Mouse (Mus musculus) common myeloid progenitor, adult 5-6 weeks (primary cell): ENCODE results near the gene Eid2. TPM values are rescaled to one million over a fixed set of nuclear protein-coding genes. Genes with fewer than 3 reads are reported as not detected.
A peak's percentile ranks its signal among the peaks of the same experiment; 100 is the strongest.

Experiments used
- ATAC-seq: replicated peaks from 2 replicates; pipeline ENCODE4 v1.8.0; 2016; ENCODE audit warnings: low read depth, mild to moderate bottlenecking, moderate TSS enrichment, inconsistent platforms; ENCODE audit not compliant: poor library complexity, severe bottlenecking
- total RNA-seq: library from RNA; stranded (forward); fragments of 200-1000, 187-1606 nt; gene quantifications from 2 replicates; pipeline ENCODE4 v1.2.3, GENCODE M21; 2017

The Eid2 gene
- total RNA-seq, 1 experiment from 2014 or later = 2.7 TPM

DNA sequence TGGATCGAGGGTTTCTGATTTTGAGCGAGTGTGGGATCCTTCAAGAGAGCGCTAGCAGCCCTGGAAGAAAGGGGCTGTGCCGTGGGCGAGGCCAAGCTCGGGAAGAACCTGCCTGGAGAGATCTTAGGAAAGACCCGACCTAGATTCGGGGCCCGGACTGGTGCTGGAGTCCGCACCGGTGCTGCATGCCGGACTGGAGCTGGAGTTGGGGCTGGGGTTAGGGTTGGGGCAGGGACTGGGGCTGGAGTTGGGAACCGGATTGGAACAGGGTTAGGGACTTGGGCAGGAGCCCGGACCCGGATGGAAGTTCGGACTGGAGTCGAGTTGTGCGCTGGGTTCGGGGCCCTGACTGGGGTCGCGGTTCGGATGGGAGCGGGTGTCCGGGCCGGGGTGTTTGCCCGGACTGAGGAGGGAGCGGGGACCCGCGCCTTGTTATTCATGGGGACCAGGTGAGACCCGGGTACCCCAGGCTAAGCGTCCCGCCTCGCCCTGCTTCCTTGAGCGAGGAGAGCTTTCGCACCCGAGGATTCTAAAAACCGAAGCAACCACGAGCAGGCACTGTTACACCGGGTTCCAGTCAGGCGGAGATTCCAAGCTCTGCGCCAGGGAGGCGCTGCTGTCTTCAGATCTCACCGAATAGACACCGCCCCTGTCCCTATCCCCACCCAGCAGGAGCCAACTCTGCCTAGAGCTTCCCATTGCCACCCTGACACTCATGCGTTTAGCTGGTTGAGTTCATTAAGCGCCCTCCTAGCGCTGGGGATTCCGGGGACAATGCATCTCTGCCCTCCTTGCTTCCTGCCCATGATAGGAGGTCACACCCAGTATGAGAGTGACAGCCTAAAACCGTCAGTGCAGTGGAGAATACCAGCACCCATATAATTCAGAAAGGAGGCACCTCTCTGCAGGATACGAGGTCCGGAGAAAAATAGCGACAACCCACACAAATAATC lies 23.2 kb downstream of the Eid2 start, which contains the start of gene Selenov:
Gene Selenov, minus strand, starts transcription at position 549 of the 953 bp plus-strand sequence.
- peak; percentile 31; the same call in 1 of the 2 replicates for ATAC-seq

DNA sequence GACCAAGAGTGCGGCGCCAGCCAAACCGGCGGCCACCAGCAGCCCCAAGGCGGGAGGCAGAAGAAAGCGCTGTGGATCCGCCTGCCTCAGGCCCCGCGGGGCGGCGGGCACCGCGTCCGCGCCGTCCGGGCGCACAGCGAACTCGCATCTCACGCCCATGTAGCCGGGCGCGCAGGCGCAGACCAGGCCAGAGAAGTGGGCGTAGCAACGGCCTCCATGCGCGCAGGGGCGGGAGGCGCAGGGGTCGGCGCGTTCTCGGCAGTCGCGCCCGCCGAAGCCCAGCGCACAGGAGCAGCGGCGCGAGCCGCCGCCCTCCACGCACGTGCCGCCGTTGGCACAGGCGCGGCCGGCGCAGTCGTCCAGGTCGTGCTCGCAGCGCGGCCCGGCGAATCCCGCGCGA lies 26.8 kb downstream of the Eid2 start:
- peak; percentile 37 for ATAC-seq

DNA sequence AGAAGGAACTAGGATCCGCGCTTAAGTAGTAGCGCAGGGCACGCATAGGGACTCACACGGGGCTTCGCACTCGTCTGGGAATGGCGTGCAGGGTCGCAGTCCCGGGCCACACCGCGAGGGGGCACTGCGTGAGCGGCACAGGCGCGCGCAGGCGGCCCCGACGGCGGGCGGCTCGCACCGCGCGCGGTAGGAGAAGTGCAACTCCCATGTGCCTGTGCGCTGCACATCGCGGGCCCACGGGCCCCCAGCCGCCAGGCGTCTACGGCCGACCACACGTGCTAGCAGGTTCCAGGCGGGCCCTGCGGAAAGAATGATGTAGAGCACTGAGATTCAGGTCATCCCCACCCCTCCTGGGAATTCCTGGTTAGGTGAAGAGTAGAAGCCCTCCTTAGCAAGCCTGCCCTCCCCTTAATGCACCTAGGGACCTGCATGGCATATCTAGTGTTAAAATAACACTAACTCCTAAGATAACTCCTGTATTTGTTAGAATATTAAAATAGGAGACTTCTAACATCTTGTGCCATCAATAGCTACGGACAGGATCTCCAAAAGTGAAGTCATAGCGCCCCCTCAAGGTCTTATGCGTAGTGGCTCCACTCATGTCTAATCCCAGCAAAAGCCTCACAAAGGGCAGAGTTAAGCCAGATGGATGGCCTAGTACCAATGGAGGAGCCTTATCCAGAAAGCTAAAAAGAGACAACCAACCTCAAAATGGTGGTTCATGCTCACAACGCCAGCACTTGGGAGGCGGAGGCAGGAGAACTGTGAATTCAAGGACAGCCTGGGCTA lies 31.4 kb downstream of the Eid2 start:
- ATAC-seq = peak; percentile 43

DNA sequence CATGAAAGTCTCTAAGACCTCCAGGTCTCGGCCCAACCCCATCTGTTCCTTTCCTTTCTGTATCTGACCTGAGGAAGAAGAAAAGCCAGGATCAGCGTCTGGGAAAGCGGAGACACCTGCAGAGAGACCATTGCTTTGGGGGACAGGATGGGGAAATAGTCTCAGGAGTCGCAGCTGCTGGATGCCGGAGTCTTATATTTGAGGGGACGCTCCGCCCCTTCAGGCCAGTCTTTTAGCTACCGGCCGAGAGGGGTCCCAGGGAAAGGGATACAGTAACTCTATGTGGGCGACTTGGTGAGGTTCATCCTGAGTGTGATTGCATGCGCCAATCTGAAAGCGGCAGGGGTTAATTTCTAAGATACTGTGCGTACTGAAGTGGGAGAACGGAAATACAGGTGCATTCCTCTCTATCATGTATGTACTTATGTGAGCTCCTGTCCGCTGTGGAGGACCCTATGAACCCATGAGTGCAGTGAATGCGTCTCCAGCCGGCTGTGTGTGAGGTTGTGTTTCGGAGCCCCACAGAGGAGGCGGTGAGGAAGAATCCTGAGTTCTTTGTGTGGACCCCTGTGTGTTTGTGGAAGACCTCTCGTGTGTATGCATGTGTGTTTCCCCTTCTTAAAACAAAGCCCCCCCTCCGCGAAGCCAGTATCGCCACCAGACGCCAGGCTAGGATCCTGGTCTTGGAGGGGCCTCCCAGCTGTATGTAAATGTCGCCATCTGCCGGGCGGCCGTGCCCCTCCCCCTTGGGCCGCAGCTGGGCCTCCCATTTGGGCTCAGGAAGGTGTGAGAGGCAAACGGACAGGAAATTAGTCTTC lies 34.1 kb downstream of the Eid2 start, which contains the start of gene Dll3:
Gene Dll3, minus strand, starts transcription at position 623 of the 818 bp plus-strand sequence.
- ATAC-seq = peak; percentile 44

DNA sequence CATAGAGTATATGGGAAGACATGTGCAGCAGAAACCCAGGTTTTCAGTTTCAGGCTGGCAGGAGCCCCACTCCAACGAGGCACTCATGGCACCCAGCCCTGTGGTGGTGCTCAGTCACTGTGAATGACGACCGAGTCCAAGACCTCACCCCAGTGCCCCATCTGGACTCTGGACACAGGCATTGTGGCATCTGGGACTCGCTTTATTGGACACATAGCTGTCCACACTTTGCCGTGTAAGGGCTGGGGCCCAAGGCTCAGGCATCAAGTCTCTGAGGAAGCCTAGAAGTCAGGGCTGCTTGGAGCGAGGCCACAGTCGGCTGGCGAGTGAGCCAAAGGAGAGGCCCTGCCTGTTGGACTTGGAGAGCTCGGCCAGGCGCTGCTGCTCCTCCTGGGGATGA lies 38.0 kb downstream of the Eid2 start:
- no peak for ATAC-seq

DNA sequence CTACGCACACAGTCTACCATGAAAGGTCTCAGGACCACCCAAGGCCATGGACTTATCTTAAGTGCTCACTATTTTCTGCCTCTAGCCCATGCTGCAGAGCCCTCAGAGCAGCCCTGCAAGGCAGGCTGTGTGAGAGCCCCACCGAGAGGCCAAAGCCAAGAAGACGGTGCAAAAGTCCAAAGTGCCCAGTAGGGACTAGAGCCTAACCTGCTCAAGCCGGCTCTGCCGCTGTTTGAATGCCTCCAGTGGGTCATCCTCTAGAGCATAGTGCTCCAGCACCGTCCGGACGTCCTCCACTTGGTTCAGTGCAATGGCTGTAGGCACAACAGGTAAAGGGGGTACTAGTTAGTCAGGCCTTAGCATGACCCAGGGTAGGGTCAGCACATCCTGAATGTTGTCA lies 38.5 kb downstream of the Eid2 start:
- ATAC-seq = no peak

DNA sequence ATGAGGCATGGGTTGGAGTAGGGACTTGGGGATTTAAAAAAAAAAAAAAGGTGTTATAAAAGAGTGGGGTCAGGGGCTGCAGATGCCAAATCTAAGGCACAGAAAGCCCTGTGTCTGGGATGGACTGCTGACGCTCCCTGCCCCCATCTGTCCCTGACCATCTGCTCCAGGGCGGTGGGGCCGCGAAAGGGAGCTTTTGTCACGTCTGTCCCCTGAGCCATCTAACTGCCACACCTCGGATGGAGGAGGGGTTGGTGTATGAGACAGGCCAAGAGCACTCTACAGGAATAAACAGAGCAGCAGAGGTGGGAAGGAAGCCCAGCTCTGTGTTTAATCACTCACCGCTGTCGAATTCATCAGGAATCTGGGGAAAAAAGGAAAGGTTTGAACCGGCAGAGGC lies 42.1 kb downstream of the Eid2 start:
- no peak for ATAC-seq

DNA sequence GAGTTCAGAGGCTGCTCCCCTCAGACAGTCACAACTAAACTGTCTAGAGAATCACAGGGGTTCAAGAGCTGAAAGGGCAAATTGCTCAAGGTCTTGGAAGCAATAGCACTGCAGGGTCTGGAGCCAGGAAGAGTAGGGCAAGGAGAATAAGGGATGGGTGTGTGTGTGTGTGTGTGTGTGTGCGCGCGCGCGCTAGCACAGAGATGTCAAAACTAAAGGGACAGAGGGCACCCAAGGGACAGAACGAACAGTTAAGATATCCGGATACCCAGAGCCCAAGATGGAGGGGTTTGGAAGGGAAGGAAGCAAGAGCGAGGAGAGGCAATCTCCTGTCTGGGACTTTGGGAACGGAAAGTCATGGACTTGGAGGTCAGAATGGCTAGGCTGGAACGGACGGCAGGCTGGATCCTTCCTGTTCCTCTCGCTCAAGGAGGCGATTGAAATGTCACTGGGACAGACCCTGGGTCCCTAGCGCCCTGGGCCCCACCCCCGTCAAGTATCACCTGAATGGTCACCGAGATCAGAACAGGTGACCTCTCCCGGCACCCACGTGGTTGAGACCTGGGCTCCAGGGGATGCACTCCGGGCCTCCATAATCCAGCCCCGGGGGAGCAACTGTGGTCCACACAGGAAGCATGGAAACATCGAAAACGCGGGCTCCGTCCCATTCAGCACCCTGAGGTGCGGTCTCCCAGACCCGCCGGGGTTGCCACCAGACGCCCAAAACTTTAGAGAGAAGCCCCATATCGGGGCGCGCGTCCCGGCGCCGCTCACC lies 43.7 kb downstream of the Eid2 start:
- ATAC-seq = 0 out of 2 replicates have a peak, but pooled peaks have one; percentile 2

DNA sequence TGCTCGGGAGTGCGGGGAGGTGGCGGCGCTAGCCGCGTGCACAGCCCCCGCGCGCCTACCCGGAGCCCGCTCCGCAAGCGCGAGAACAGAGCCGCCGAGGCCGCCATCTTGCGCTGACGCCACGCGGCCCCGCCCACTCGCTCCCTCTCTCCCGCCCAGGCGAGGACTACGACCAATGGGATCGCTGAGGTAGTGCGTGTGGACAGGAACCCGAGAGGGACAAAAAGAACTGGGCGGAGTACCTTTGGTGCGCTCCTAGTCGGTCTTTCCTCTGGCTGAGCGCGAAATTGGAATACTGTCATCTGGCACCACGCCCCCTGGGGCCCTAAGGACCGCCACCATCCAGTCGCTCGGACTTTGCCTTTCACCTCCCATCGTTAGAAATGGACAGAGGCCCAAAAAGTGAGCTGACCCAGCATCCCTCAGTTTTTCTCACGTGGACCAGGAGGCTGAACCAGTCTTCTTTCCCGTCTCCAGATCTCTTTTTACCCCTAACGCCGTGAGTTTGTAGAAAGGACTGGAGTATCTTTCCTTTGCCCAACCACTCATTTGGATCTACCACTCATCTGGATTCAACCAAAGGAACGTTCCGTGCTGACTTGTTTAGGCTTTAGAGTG lies 44.4 kb downstream of the Eid2 start, which contains the start of gene Timm50:
Gene Timm50, minus strand, starts transcription at position 147 of the 618 bp plus-strand sequence.
- peak; percentile 100 for ATAC-seq

DNA sequence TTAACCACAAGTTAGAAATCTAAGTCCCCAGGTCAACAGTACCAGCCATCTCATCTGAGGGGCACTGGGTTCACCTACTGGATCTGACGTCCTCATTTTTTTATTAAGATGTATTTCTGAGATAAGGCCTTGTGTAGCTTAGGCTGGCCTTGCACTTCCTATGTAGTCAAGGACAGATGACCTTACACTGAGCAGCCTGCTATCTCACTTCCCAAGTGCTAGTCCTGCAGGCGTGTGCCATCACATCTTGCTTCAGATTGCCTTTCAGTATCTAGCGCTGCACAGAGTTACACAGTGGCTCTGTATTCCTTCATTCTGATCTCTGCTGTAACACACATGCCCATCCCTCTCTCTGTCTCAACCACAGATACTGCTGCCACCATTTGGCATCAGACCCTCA lies 50.4 kb downstream of the Eid2 start:
- no peak for ATAC-seq

DNA sequence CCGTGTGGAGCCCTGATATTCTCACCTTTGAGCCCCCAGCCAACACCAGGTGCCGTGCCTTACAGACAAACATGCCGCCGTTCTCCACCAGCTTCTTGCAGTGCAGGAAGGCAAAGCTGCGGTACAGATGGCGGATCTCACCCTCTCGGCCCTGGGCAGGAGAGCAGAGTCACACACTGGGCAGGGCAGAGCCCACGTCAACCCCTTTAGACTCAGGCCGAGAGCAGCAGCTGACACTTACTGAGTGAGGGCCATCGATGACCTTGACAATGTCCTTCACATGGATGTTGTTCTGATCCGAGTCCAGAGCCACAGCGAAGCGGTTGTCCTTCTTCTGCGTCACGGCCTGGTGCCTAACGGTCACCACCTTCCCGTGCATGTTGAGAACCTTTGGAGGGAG lies 51.0 kb downstream of the Eid2 start:
- ATAC-seq = no peak

Other genes with a start within 250 kb of the Eid2 start
- gene Psmc4, start 217.8 kb upstream of the Eid2 start, total RNA-seq = 144 and 150 TPM in 2 replicates
- not detected in 2 replicates for gene Fcgbp, start 196.6 kb upstream of the Eid2 start, total RNA-seq
- not detected in 2 replicates for gene 9530053A07Rik, start 138.4 kb upstream of the Eid2 start, total RNA-seq
- 193 and 260 TPM in 2 replicates for gene Fbl, start 98.2 kb upstream of the Eid2 start, total RNA-seq
- gene Dyrk1b, start 88.4 kb upstream of the Eid2 start, total RNA-seq = 2.4 and 3.3 TPM in 2 replicates
- 1.9 and 4.7 TPM in 2 replicates for gene Eid2b, start 9.9 kb downstream of the Eid2 start, total RNA-seq
- gene Selenov, start 23.3 kb downstream of the Eid2 start, total RNA-seq = not detected in 2 replicates
- not detected in 2 replicates for gene Dll3, start 34.4 kb downstream of the Eid2 start, total RNA-seq
- gene Timm50, start 44.2 kb downstream of the Eid2 start, total RNA-seq = 49.6 and 63.8 TPM in 2 replicates
- 63.4 and 68.1 TPM in 2 replicates for gene Supt5, start 70.9 kb downstream of the Eid2 start, total RNA-seq
- 960 and 1,032 TPM in 2 replicates for gene Rps16, start 82.8 kb downstream of the Eid2 start, total RNA-seq
- gene Plekhg2, start 104.7 kb downstream of the Eid2 start, total RNA-seq = 2.1 and 3.9 TPM in 2 replicates
- gene Zfp36, start 112.4 kb downstream of the Eid2 start, total RNA-seq = 82.7 and 90.0 TPM in 2 replicates
- gene Med29, start 124.8 kb downstream of the Eid2 start, total RNA-seq = 16.6 and 21.3 TPM in 2 replicates
- 149 and 190 TPM in 2 replicates for gene Paf1, start 125.1 kb downstream of the Eid2 start, total RNA-seq
- 583 and 663 TPM in 2 replicates for gene Gmfg, start 169.6 kb downstream of the Eid2 start, total RNA-seq
- gene Lrfn1, start 184.1 kb downstream of the Eid2 start, total RNA-seq = 2.1 and 2.9 TPM in 2 replicates
- gene Ifnl2, start 242.6 kb downstream of the Eid2 start, total RNA-seq = not detected in 2 replicates